Mouse (Mus musculus): ENCODE measurements around the gene Cacng7.
A peak's percentile ranks its signal among the peaks of the same experiment; 100 is the strongest.
"Not testable (repeated sequence)": the region's sequence is repeated elsewhere in the genome, so short reads cannot be mapped to it uniquely, and the experiment has no call there.

The Cacng7 gene

GRCm38 (mm10) chr7:3389444-3390412 lies 57.0 kb downstream of the Cacng7 start:
- no peak for DNase-seq (ENCODE audit: low read depth, low spot score)

GRCm38 (mm10) chr7:3390413-3391080 lies 57.8 kb downstream of the Cacng7 start, which contains the start of gene Cacng8:
Cacng8 (plus strand) TSS chr7:3390683.
- DNase-seq (ENCODE audit: low read depth, low spot score), result no peak

- no peak for DNase-seq (ENCODE audit: low read depth, low spot score)
These were observed 58.3 kb downstream of the Cacng7 start for GRCm38 (mm10) chr7:3391081-3391451.

GRCm38 (mm10) chr7:3391809-3392208 lies 59.1 kb downstream of the Cacng7 start:
- DNase-seq (ENCODE audit: low read depth, low spot score), result no peak

GRCm38 (mm10) chr7:3397355-3397754 lies 64.6 kb downstream of the Cacng7 start:
- DNase-seq (ENCODE audit: low read depth, low spot score), result no peak

GRCm38 (mm10) chr7:3397797-3398196 lies 65.0 kb downstream of the Cacng7 start:
- DNase-seq (ENCODE audit: low read depth, low spot score), result no peak

- DNase-seq (ENCODE audit: low read depth, low spot score), result not testable (repeated sequence)
These were observed 65.6 kb downstream of the Cacng7 start for GRCm38 (mm10) chr7:3398363-3398762.

- no peak for DNase-seq (ENCODE audit: low read depth, low spot score)
These were observed 67.2 kb downstream of the Cacng7 start for GRCm38 (mm10) chr7:3399937-3400336.

GRCm38 (mm10) chr7:3409729-3410520 lies 77.2 kb downstream of the Cacng7 start:
- DNase-seq (ENCODE audit: low read depth, low spot score), result no peak

GRCm38 (mm10) chr7:3411160-3411941 lies 78.6 kb downstream of the Cacng7 start:
- peak; percentile 94 for DNase-seq (ENCODE audit: low read depth, low spot score)

- no peak for DNase-seq (ENCODE audit: low read depth, low spot score)
These were observed 79.3 kb downstream of the Cacng7 start for GRCm38 (mm10) chr7:3412036-3412435.

- DNase-seq (ENCODE audit: low read depth, low spot score), result no peak
These were observed 82.1 kb downstream of the Cacng7 start for GRCm38 (mm10) chr7:3414888-3415287.

GRCm38 (mm10) chr7:3415378-3415777 lies 82.6 kb downstream of the Cacng7 start:
- DNase-seq (ENCODE audit: low read depth, low spot score), result no peak
